Mouse (Mus musculus) cortical plate, adult 2 months (tissue): ENCODE measurements at regions not wholly inside any gene's neighbourhood (a gene's known extent, or its start where the extent isn't known, plus 50 kb on each side); places are given as distances from the start of the nearest gene placed in this dataset.

Experiments
- CTCF ChIP-seq: fragments of 200-500 bp; IDR thresholded peaks from 2 replicates; pipeline ENCODE4 v1.5.1; 2011; ENCODE audit warnings: mild to moderate bottlenecking, control low read depth, low read length; ENCODE audit not compliant: insufficient read depth; ENCODE audit errors: extremely low read depth
- POLR2A ChIP-seq: fragments of 200-500 bp; IDR thresholded peaks from 2 replicates; pipeline ENCODE4 v1.6.1; 2011; ENCODE audit warnings: mild to moderate bottlenecking, low read length, control low read depth; ENCODE audit not compliant: insufficient read depth; ENCODE audit errors: extremely low read depth

- no peak for TF ChIP-seq POLR2A
- TF ChIP-seq CTCF: no peak
These were observed 196.6 kb downstream of the Mreg start for GRCm38 (mm10) chr1:72015471-72015870.
